Mouse (Mus musculus): ENCODE results near the gene Kcnh5.

Gene Kcnh5

DNA sequence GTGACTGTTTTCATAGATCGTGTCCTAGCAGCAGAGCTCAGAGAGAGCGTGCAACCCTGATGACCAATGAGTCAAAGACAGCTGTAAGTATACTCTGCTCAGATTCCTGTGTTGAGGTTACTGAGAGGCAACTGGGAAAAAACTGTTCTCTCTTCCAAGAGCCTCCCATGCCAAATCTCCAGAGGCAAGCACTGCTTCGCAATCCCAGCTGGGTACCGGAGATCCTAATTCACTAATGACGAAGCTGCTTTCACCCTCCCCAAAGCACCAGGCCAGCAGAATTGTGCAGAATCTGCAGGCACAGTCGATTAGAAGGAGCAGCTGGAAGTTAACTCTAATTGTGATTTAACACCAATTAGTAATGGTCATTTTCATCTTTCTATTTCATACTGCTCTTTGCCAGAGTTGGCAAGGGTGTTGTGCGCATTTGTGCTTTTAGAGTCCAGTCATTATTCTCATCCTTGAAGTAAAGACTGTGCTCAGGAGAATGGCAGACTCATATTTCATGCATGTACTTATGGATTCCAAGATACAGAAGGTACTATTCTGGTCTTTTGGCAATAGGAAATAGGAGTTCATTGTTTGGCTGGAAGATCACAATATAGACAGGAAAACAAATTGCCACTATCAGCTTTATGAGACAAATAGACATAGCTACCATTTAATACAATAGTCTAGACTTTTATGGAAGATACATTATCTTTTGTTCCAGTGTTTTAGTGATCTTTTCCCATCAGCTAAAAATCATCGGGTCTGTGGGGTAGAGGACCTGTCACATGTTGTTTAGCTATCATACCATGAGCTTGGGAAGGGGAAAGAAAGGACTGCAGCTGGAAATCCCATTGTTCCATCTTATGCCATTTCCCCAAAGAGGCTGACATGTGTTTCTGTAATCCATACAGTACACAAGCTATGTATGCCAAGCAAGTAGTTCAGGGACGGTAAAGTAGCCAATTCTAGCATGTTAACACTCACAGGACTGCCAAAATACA lies 225.7 kb downstream of the Kcnh5 start:
- DNase-seq (ENCODE audit: low spot score) = no peak

GRCm38 (mm10) chr12:74901331-74901730 lies 275.8 kb downstream of the Kcnh5 start:
- DNase-seq (ENCODE audit: low spot score) = no peak

DNA sequence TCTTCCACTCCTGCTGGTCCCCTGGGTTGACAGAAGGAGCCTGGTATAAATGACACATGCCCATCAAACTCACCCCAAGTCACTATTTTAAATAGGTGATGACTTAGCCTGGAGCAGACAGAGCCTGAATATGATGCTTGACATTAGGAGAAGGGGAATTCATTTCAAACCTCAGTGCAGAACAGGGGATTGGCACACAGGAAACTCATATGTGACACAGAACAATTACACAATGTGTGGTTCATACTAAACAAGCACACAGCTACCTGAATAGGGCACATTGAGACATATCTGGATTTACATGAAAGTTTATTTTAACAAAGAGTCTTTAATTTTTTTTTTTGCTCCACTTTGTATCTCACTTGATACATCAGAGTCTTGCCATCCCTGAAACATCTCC lies 276.4 kb downstream of the Kcnh5 start:
- DNase-seq (ENCODE audit: low spot score) = no peak

DNA sequence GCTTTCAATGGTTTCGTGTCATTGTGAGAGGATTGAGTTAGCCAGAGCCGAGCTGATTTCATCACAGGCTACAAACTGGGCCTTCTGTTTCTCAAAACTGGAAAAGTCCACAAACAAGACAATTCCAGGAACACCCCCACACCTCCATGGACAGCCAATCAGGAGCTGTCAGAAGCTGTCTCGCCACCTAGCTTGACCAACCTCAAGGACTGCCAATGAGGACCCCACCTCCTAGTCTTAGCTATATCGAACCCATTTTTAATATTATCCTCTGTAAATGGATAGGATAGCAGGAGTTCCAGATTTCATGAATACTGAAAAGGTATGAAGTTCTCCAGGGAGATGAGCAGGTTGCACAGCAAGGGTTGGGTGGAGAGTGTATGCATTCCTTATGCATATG lies 278.1 kb downstream of the Kcnh5 start:
- no peak for DNase-seq (ENCODE audit: low spot score)

GRCm38 (mm10) chr12:74898211-74898610 lies 278.9 kb downstream of the Kcnh5 start:
- no peak for DNase-seq (ENCODE audit: low spot score)

DNA sequence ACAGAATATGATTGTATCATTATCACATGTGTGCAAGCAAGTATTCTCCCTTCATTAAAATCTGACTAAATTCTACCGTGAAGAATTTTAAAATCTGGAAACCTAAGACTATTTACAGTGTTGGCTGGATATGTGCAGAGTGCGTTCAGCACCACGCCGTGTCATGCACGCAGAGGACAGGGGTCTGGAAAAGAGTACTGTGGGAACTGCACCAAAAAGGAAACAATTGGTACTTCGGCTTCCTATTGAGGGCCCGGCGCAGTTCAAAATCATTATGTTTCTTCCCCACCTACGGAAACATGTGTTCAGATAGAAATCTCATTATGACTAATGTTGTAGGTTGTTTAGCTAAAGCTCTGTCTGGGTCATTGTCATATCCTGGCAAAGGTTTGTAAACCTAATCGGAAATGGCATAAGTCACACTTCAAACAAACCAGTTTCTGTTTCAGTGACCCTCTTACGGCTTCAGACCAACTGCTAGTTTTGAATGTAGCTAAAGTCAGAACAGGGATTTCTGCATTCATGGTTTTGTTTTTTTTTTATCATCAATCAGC lies 282.2 kb downstream of the Kcnh5 start:
- no peak for DNase-seq (ENCODE audit: low spot score)

GRCm38 (mm10) chr12:74889419-74889818 lies 287.7 kb downstream of the Kcnh5 start:
- DNase-seq (ENCODE audit: low spot score) = no peak

- DNase-seq (ENCODE audit: low spot score) = no peak
Measured at GRCm38 (mm10) chr12:74887064-74887463, 290.1 kb downstream of the Kcnh5 start.

- DNase-seq (ENCODE audit: low spot score) = no peak
Measured at GRCm38 (mm10) chr12:74881344-74881743, 295.8 kb downstream of the Kcnh5 start.

GRCm38 (mm10) chr12:74855666-74856065 lies 321.5 kb downstream of the Kcnh5 start:
- no peak for DNase-seq (ENCODE audit: low spot score)

DNA sequence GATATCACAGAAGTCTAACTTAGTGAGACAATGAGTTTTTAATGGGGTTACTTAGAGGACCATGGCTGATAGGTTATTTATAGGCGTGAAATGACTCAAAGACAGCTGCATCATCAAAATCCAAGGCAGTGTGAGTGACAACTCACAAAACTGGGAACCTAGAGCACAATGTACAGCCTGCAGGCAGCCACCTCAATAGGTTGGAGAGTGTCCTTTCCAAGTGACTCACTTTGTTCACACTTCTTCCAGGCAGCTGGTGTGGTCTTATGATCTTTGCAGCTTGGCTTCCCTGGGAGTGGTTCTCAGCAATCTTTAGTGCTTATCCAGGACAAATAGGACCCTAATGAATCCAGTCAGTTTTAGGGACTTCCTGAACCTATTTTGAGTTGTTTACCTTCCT lies 322.9 kb downstream of the Kcnh5 start:
- DNase-seq (ENCODE audit: low spot score) = no peak

DNA sequence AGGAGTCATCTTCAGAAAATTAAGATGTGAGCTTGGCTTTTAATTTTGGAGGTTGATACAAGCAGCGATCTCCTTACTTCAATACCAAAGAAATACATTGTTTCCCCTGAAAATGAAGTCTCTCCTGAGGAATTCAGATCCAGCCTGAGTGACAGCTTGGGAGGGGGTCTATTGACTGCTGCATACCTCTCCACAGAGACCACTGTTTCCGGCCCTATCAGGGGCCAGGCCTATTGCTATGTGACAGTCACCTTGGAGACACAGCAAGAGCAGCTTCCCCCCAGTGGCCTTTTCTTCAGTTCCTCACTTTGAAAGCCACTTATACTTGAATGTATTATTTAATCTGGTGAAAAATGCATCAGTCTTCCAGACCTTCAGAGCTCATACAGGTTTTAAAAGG lies 326.8 kb downstream of the Kcnh5 start:
- DNase-seq (ENCODE audit: low spot score) = no peak

GRCm38 (mm10) chr12:74849912-74850311 lies 327.2 kb downstream of the Kcnh5 start:
- DNase-seq (ENCODE audit: low spot score) = no peak

DNA sequence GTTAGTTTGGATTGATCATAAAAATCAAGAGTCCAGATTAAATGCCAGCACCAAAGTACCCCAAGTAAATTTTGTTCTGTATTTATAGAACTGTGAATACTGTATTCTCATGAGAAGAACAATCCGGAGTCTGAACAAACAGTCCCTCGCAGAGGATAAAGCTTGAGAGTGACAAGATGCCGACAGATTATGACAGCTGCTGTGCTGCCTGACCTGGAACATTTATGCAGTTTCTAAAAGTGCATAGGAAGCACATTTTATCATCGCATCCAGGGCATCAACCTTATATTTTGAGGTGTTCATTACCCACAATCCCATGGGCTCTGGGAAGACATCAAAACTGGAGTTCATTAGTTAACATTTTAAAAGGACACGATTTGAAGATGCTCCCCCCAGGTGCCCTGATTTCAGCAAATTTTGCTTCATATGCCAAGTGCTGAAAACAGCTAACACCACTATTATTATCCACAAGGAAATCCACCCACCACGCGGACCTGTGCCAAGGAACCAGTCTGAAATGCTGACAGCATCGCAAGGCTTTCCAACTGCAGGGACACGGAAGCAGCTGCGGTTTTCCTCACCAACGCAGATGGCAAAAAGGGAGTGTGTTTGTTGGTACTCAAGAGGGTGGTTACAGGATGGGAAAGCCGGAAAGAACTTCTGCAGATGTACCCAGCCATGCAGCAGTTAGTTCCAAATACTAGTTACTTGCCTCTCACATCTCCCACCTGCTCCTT lies 328.4 kb downstream of the Kcnh5 start:
- no peak for DNase-seq (ENCODE audit: low spot score)
